Mouse (Mus musculus) lung, adult 2 months (tissue): ENCODE measurements around the gene Epas1. TPM values are rescaled to one million over a fixed set of nuclear protein-coding genes. Genes with fewer than 3 reads are reported as not detected.
A peak's percentile ranks its signal among the peaks of the same experiment; 100 is the strongest.

Experiments
- DNase-seq: peaks from one replicate; pipeline ENCODE4 v3.0.0; 2022
- H3K4me1 ChIP-seq: fragments of 200-500 bp; 2 replicates; pipeline ENCODE4 v1.6.1; 2011; ENCODE audit warnings: low read length; ENCODE audit not compliant: control insufficient read depth, insufficient read depth
- H3K4me3 ChIP-seq: fragments of 200-500 bp; replicated peaks from 2 replicates; pipeline ENCODE3; 2011; ENCODE audit warnings: low read depth, mild to moderate bottlenecking, control low read depth, low read length; ENCODE audit errors: extremely low read depth
- CTCF ChIP-seq: fragments of 200-500 bp; IDR thresholded peaks from 2 replicates; pipeline ENCODE4 v1.5.1; 2011; ENCODE audit warnings: mild to moderate bottlenecking, low read length, control low read depth; ENCODE audit not compliant: insufficient read depth
- POLR2A ChIP-seq: fragments of 200-500 bp; IDR thresholded peaks from 2 replicates; pipeline ENCODE4 v1.6.1; 2011; ENCODE audit warnings: low read depth, mild to moderate bottlenecking, control low read depth, low read length, borderline replicate concordance; ENCODE audit errors: extremely low read depth
- WGBS: fragments of 180-500 bp; shearing (Covaris S2); methylation state at CpG from one replicate; pipeline ENCODE4 v1.1.7; 2018; 5-methylcytosine and 5-hydroxymethylcytosine counted together
- polyA plus RNA-seq: library from polyadenylated mRNA; depleted of rRNA; stranded (reverse); fragments of >200 nt; gene quantifications from 2 replicates; pipeline ENCODE4 v1.2.3, GENCODE M21; 2012; rRNA removed

Epas1 gene
- polyA plus RNA-seq = 777 and 943 TPM in 2 replicates

DNA sequence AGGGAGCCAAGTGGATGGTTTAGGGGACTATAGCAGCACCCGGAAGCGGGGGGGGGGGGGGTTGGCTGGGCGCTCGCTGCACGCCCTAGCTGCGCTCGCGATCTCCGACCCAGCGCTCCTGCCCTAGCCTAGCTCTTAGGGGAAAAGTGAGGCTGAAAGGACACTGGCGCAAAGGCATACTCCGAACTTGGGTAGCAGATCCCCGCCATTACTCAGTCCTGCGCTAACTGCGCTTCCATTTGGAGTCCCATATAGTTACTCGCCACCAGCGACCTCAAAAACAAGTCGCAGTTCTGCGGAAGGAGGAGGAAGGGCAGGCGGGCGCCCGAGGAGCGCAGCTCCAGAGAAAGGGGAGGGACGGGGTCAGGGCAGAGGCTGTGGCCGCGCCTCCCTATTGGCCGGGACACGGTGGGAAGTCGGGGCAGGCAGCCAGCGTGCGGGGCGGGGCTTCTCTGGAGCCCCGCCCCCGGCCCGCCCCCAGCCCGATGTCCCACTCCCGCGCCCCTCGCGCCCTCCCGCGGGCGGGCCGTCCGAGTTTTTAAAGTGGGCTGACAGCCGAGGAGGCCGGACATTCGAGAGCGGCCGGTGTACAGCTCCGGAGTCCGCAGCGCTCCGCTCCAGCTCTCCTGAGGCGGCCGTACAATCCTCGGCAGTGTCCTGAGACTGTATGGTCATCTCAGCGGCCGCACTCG lies at the start of gene Epas1:
Gene Epas1 (plus strand): TSS at position 571 of the 692 bp plus-strand sequence.
- under 1% methylated on average over 58 of the region's 60 CpGs for WGBS
- Histone ChIP-seq H3K4me3 (peak within 1 kb of the TSS; percentile 89), H3K4me1 (peaks cover 6% of the 10 kb centered on the region)
- peak; percentile 99 for TF ChIP-seq POLR2A
- no peak for TF ChIP-seq CTCF
- DNase-seq = peak; percentile 90

- WGBS = 44% methylated on average over 3 of the region's 3 CpGs
- TF ChIP-seq POLR2A = no peak
- no peak for TF ChIP-seq CTCF
- no peak overlapping the region for H3K4me3 ChIP-seq
- no peak for DNase-seq
- peaks cover 4% of the 10 kb centered on the region; the same call in 1 of the 2 replicates for H3K4me1 ChIP-seq
These were observed 48.3 kb upstream of the Epas1 start for GRCm38 (mm10) chr17:86705236-86705635.

DNA sequence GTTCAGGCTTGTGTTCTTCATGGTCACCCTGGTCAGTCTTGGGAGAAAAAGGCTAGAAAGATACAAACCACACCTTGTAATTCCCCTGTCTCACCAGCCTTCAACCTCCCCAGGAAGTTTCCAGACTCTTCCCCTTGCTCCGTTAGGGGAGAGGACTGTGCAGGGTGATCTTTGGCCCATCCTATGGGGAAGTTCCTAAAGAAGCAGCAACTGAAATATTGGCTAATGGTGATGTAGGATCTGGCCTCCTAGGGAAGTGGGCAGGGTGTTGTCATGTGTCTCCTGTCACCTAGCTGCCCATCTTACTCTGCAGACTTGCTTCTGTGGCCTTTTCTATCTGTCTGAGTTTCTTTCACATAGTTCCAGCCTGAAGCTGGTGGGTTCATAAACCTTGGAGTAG lies 47.0 kb upstream of the Epas1 start:
- Histone ChIP-seq H3K4me3 (no peak overlapping the region), H3K4me1 (peaks cover 9% of the 10 kb centered on the region; the same call in 1 of the 2 replicates)
- TF ChIP-seq POLR2A = no peak
- TF ChIP-seq CTCF = no peak
- no peak for DNase-seq
- WGBS = 64% methylated on average over 1 of the region's 1 CpGs

- TF ChIP-seq POLR2A = no peak
- no peak for TF ChIP-seq CTCF
- WGBS = 88% methylated on average over 8 of the region's 8 CpGs
- H3K4me3 ChIP-seq = no peak overlapping the region
- no peak for DNase-seq
- peaks cover 20% of the 10 kb centered on the region for H3K4me1 ChIP-seq
These were observed 43.7 kb upstream of the Epas1 start for GRCm38 (mm10) chr17:86709803-86710202.

- DNase-seq = no peak
- no peak overlapping the region for H3K4me3 ChIP-seq
- WGBS = 55% methylated on average over 8 of the region's 8 CpGs
- no peak for TF ChIP-seq POLR2A
- no peak for TF ChIP-seq CTCF
- peaks cover 20% of the 10 kb centered on the region for H3K4me1 ChIP-seq
These were observed 43.1 kb upstream of the Epas1 start for GRCm38 (mm10) chr17:86710379-86710778.

GRCm38 (mm10) chr17:86711949-86712348 lies 41.6 kb upstream of the Epas1 start:
- TF ChIP-seq POLR2A = no peak
- TF ChIP-seq CTCF = no peak
- WGBS = 33% methylated on average over 5 of the region's 5 CpGs
- DNase-seq = no peak
- Histone ChIP-seq H3K4me3 (no peak overlapping the region), H3K4me1 (peaks cover 17% of the 10 kb centered on the region)

DNA sequence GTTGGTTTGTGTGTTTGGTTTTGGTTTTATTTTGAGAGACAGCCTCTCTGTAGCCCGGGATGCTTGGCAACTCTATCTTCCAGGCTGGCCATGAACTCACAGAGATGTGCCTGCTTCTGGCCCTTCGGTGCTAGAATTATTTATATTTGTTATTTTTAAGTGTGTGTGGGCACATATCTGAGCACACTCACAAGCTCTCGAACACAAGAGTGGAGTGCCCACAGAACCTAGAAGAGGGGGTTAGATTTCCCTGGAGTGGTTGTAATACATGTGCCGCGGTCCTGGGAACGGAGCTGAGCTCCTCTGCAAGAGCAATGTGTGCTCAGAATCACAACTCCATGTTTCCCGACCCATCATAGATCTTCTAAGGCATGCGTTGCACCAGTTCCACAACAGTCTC lies 40.9 kb upstream of the Epas1 start:
- no peak for DNase-seq
- TF ChIP-seq CTCF = no peak
- TF ChIP-seq POLR2A = no peak
- H3K4me1 ChIP-seq = peaks cover 17% of the 10 kb centered on the region
- WGBS = 66% methylated on average over 8 of the region's 8 CpGs
- no peak overlapping the region for H3K4me3 ChIP-seq

- TF ChIP-seq CTCF (no peak), POLR2A (no peak)
- 13% methylated on average over 8 of the region's 8 CpGs for WGBS
- Histone ChIP-seq H3K4me3 (no peak overlapping the region), H3K4me1 (peaks cover 17% of the 10 kb centered on the region)
- DNase-seq = no peak
These were observed 39.9 kb upstream of the Epas1 start for GRCm38 (mm10) chr17:86713591-86713990.

GRCm38 (mm10) chr17:86724786-86725415 lies 28.6 kb upstream of the Epas1 start:
- WGBS = 79% methylated on average over 8 of the region's 8 CpGs
- no peak for DNase-seq
- H3K4me1 ChIP-seq = no peaks in the 10 kb centered on the region
- TF ChIP-seq CTCF = no peak
- no peak overlapping the region for H3K4me3 ChIP-seq

DNA sequence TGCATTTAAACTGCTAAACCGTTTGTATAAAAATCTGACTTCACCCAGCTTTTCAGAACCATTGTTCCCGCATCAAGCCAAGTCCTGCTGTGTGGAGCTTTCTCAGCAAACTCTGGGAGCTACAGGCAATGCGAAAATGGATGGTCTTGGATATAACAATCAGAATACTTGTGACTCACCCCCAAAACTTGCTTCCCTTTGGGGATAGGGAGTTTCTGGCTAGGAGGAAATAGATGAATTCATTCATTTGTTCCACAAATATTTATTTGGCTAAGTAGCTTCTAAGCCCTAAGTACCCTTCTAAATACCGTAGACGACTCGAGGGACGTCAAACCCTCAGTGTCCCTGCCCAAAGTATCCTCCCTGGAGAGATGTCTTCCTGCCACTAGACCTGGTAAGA lies 27.0 kb upstream of the Epas1 start:
- Histone ChIP-seq H3K4me1 (no peaks in the 10 kb centered on the region), H3K4me3 (no peak overlapping the region)
- 65% methylated on average over 7 of the region's 7 CpGs for WGBS
- DNase-seq = no peak
- TF ChIP-seq POLR2A = no peak
- no peak for TF ChIP-seq CTCF

DNA sequence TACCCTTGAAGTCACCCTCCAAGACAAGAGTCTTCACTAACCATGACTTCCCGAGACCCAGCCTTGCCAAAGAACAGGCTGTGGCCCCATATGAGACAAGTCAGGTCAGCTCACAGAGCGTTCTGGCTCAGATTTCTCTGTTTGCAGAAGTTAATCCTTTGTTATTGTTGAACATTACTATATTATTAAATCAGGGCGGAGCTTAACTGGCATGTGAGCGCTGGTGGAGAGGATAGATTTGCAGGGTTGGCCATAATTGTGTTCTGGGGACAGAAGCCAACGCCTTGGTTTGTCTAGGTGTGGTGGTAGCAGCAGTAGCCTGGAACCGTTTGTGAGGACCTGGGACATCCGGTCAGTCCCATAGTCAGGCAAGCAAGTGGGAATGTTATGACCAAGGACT lies 26.5 kb upstream of the Epas1 start:
- WGBS = 85% methylated on average over 7 of the region's 7 CpGs
- TF ChIP-seq CTCF (no peak), POLR2A (no peak)
- DNase-seq = no peak
- Histone ChIP-seq H3K4me3 (no peak overlapping the region), H3K4me1 (peaks cover 2% of the 10 kb centered on the region)
